Mouse (Mus musculus): ENCODE measurements around the gene Polg. TPM values are rescaled to one million over a fixed set of nuclear protein-coding genes. Genes with fewer than 3 reads are reported as not detected.

Polg gene
- total RNA-seq (2015): 21.2 and 22.5 TPM in 2 replicates
- total RNA-seq (2017): 41.3 and 52.0 TPM in 2 replicates

- ATAC-seq (replicated peaks; ENCODE audit: poor library complexity): peak; percentile 85
Measured at GRCm38 (mm10) chr7:79466053-79466901, at the start of gene Polg. Gene Polg (minus strand): TSS chr7:79466362.

GRCm38 (mm10) chr7:79515861-79516260, 49.7 kb upstream of the Polg start:
- ATAC-seq (replicated peaks; ENCODE audit: poor library complexity): no peak

- ATAC-seq (replicated peaks; ENCODE audit: poor library complexity): no peak
Measured at GRCm38 (mm10) chr7:79515221-79515743, 49.1 kb upstream of the Polg start.

DNA sequence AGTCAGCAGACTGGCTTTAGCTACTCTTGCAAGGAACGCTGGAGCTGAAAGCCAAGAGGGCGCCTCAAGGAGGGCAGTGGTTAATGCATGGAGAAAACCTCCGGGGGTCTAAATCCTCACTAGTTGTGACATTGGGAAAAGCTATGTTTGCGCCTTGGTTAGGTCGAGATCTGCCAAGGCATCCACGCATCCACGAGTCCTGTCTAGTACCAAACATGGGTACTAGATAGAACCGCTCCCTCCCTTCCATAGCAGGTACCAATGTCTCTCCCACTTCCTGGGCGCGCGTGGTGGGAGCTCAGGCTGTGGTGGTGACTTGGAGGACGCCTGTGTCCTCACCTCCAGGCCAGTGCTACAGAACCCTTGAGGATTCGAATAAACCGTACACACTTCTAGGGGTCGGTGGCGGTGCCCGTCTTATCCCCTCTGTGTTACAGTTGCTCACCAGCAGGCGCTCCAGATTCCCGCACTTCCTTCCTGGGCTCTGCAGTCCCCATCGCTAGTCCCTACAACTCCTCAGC, 48.3 kb upstream of the Polg start:
- ATAC-seq (replicated peaks; ENCODE audit: poor library complexity): no peak

DNA sequence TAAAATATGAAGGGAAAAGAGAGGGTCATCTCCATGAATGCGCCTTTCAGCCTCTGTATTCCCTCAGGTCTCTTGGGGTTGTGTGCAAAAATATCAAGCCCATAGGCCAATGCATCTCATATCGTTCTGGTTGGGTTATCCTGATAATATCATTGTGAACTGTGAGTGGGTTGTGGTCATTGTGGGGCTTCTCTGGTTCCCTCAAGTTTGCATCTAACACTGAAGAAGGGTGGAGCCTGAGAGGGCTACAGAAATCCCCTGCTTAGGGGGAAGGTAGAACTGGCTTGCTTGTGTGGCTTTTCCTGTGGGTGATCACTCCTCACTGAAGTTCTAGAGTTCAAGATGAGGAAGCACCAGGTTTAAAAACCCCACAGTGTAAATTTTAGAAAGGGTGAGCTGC, 47.3 kb upstream of the Polg start:
- ATAC-seq (replicated peaks; ENCODE audit: poor library complexity): no peak

- no peak for ATAC-seq (replicated peaks; ENCODE audit: poor library complexity)
Measured at GRCm38 (mm10) chr7:79512496-79512895, 46.3 kb upstream of the Polg start.

GRCm38 (mm10) chr7:79511656-79512055, 45.5 kb upstream of the Polg start:
- no peak for ATAC-seq (replicated peaks; ENCODE audit: poor library complexity)

- no peak for ATAC-seq (replicated peaks; ENCODE audit: poor library complexity)
Measured at GRCm38 (mm10) chr7:79511181-79511580, 45.0 kb upstream of the Polg start.

DNA sequence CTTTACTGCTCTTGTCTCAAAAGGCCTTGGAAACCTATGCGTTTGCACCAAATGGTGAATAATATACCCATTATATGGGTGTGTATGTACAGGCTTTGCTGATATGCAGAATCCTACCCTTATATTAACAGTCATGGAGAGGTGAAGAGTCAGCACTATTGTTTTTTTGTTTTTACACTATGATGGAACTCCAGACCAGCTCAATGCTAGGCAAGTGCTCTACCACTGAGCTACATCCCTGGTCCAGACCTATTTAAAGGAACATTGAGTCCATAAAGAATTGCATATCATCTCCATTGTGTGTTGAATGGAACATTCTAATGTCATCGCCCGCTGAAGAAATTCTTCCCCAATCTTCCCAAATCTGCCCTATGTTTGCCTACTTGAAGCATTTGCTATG, 44.5 kb upstream of the Polg start:
- no peak for ATAC-seq (replicated peaks; ENCODE audit: poor library complexity)

GRCm38 (mm10) chr7:79509710-79510109, 43.5 kb upstream of the Polg start:
- ATAC-seq (replicated peaks; ENCODE audit: poor library complexity): no peak

- no peak for ATAC-seq (replicated peaks; ENCODE audit: poor library complexity)
Measured at GRCm38 (mm10) chr7:79509235-79509607, 43.1 kb upstream of the Polg start.

DNA sequence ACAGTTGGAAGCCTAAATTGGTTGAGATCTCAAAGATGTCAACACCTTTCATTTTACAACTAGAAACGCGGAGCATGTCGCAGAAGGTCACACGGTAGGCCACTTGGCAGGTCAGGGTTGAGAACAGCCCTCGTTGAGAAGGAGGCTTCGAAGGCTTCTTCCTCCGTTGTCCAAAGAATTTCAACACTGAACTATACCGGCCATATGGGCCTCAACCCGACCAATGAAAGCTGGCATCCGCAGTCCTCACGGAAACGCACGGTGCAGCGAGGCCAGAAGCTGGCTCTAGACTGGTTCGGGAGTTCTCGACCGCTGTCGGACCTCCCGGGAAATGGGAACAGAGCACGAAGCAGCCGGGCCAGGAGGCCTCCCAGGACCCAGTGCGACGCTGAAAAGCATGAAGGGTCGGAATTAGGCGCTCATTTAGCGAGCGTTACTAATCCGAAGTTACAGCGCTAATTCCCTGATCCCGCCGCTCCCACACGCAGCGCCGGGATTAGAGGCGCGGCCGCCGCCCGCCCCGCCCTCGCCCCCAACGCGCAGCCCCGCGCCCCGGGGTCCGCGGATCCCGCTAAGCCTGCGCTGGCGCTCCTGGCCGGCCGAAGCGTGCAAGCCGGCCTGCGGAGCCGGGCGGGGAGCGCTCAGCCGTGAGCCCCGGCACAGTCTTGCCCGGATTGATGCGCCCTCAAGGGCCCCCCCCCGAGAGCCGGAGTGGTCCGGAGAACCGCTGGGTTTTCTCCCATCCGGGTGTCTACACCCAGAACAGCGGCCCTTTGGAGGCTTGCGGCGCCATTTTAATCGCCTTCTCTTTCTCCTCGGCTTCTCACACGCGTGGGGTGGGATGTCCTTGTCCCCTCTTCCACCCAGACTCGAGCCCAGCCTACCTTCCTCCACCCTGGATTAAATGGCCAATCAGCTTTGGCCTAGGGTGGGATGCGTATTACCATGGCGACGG, 42.4 kb upstream of the Polg start:
- no peak for ATAC-seq (replicated peaks; ENCODE audit: poor library complexity)

DNA sequence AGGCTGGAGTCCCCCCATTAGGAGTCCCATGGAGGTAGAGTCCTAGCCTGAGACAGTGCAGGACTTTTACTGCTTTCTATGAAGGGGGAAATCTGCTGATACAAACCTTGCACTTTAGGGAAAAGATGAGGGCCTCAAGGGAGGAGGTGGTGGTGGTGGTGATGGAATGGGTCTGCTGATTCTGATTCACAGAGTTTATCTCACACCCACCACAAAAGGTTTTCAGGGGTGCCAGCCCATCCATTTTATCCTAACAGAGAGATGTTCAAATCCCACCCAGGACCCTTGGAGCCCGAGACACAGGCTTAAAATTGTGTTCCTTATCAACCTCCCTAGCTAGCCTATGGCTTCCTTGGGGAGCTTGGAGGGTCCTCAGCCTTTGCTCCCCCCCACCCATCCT, 41.6 kb upstream of the Polg start:
- ATAC-seq (replicated peaks; ENCODE audit: poor library complexity): no peak

DNA sequence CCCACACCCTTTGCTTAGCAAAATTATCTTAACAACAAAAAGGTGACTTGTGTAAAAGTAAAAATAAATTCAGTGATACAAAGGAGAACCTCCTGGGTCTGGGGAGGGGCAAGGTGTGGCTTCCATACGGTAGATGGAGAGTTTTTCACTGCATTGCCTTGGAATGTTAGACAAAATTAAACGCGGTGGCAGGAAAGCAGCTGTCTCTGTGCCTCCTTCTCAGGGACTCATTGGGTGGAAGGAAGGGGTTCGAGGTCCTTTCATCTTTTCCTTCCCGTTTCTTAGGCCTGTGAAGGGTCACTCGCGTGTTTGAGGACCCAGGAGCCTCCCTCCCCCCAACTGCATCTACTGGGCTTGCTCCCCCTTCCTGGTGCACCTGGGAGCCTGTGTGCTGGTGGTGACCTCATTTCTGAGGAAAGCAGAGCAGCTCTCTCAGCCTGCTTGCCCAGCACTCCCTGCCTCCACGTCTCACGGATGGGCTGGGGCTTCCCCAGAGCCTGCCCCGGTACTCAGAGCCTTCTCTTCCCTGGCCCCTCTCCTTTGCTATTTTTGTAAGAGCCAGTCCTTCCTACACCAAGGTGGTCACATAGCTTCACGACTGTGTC, 41.0 kb upstream of the Polg start:
- no peak for ATAC-seq (replicated peaks; ENCODE audit: poor library complexity)

DNA sequence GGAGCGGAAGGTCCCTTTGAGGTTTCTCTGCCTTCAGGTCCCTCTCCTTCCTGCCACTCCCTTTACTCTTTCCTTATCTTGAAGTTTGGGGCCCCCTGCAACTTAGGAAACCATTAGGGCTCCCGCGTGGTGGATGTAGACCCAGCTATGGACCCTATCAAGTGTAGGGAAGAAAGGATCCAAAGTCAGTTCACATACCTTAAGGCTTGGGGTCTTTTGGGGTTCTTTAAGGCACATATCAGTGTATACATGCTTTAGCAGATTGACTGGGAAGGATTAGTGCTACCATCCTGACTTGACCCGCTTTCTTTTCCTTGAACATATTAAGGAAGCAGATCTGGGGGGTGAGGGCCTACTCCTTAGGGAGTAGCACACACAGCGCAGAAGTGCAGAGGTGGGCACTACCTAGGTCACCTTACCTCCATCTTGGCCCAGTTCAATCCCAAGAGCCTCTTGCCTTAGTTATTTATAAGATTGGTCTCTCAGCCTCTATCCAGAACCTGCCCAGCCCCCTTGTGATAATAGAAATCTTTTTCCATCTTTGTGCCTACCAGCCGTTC, 40.4 kb upstream of the Polg start:
- no peak for ATAC-seq (replicated peaks; ENCODE audit: poor library complexity)

DNA sequence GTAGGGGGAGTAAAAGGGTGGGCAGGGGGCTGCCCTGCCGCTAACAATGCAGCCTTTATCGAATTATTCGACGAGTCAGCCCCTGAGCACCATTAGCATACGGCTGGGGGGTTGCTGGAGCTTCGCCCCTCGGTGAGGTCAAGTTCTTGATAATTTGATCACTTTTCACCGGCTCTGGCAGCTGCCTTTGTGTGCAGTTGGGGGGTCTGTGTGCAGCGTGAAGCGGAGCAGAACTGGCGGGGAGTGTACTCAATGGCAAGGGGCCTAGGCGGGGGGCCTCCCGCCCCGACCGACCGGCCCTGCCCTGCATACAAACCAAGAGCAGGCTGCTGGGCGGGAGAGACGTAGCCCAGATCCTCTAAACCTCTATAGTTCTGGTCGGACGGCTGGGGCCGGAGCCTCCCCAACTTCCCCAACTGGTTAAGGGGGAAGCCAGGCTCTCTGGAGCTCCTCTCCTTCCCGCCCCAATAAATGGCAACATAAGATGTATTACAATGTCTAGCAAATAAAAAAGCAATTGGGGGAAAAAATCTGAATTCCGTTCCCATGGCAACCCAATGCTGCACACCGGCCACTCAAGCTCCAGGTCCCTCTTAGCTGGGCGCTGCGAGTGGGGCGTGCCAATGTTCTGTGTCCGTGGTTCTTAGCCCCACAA, 39.8 kb upstream of the Polg start:
- no peak for ATAC-seq (replicated peaks; ENCODE audit: poor library complexity)

GRCm38 (mm10) chr7:79505376-79505775, 39.2 kb upstream of the Polg start:
- ATAC-seq (replicated peaks; ENCODE audit: poor library complexity): no peak

DNA sequence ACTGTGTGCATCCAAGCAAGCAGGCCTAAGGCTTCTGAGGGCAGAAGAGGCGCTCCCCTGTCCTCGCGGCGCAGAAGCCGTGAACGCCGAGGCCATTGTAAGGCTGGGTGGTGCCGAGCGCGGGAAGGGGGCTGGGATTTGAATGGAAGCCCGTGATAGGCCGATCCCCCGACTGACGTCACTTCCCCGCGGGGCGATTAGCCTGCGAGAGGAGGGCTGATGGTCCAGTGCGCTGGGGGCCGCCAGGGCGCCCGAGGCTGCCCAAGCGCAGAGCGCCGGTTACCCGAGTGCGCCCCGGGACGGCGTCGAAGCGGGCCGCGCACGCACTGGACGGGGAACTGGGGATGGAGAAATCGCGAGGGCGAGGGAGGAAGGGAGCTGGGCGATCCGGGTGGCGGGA, 38.6 kb upstream of the Polg start:
- ATAC-seq (replicated peaks; ENCODE audit: poor library complexity): peak; percentile 54

DNA sequence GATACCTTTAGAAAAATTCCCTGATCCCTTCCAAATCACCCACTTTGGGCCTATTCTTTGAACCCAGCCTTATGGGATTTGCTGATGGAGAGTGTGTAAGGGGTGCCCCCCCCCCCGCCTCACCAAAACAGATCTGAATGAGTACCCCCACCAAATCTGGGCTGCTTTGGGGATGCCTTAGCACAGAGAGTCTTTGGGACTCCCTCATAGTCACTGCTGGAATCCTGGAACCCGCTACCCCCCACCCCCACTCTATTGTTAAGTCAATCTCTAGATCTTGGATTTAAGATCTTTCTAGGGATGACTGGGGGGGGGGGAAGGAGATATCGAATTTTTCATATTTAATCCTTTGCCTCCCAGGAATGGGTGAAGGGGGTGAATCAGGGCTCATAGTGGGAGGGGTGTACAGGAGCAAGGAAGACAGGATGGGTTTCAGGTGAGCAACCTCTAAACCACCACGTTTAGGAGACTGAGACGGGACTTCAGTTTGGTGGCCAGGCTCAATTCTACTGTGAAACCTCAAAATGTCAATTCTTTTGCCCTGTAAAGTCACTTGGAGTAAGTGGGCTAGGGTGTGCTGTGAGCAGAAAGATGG, 37.6 kb upstream of the Polg start:
- no peak for ATAC-seq (replicated peaks; ENCODE audit: poor library complexity)

DNA sequence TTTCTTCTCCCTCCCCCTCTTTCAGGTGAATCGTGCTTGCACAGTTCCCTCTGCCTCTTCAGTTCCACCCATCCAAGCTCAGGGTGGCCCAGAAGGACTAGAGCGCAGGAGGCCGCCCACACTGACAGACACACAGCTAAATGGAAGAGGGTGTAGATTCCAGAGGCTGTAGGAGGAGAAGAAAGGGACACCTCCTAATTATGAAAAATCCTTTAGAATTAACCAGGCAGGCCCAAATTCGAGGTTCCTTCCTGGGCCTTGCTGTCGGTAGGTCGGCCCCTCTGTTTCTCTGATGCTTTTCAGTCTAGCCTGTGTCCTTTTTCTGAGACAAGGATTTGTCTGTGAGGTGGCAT, 36.9 kb upstream of the Polg start:
- no peak for ATAC-seq (replicated peaks; ENCODE audit: poor library complexity)

Data from megakaryocyte progenitor cell, adult 5-6 weeks (primary cell).